Mouse (Mus musculus) embryonic facial prominence, embryonic 12.5 days (tissue): Measurements from ENCODE around the gene Gm10439. TPM values are rescaled to one million over a fixed set of nuclear protein-coding genes. Genes with fewer than 3 reads are reported as not detected.
"Not testable (repeated sequence)": the region's sequence is repeated elsewhere in the genome, so short reads cannot be mapped to it uniquely, and the experiment has no call there.

Experiments
- ATAC-seq: fragments of 200-750 bp; cut with Nextera tagmentation; 2 replicates; pipeline ENCODE4 v1.8.0; 2017; ENCODE audit not compliant: insufficient number of reproducible peaks, insufficient read depth, low FRiP score, low TSS enrichment
- H3K27ac ChIP-seq: fragments of 300-500 bp; sonication (generic); 2 replicates; pipeline ENCODE4 v1.5.1; 2016; ENCODE audit warnings: mild to moderate bottlenecking
- H3K27me3 ChIP-seq: fragments of 300-500 bp; sonication (generic); 2 replicates; pipeline ENCODE4 v1.6.1; 2016; ENCODE audit warnings: mild to moderate bottlenecking, moderate library complexity
- H3K36me3 ChIP-seq: fragments of 300-500 bp; sonication (generic); 2 replicates; pipeline ENCODE4 v1.6.1; 2016; ENCODE audit warnings: mild to moderate bottlenecking
- H3K4me1 ChIP-seq: fragments of 300-500 bp; sonication (generic); 2 replicates; pipeline ENCODE4 v1.6.1; 2016
- H3K4me2 ChIP-seq: fragments of 300-500 bp; sonication (generic); replicated peaks from 2 replicates; pipeline ENCODE4 v1.6.1; 2016; ENCODE audit warnings: mild to moderate bottlenecking, moderate library complexity
- H3K4me3 ChIP-seq: fragments of 300-500 bp; sonication (generic); 2 replicates; pipeline ENCODE4 v1.5.1; 2016; ENCODE audit warnings: mild to moderate bottlenecking
- H3K9ac ChIP-seq: fragments of 300-500 bp; sonication (generic); 2 replicates; pipeline ENCODE4 v1.6.1; 2016; ENCODE audit warnings: mild to moderate bottlenecking, moderate library complexity
- H3K9me3 ChIP-seq: fragments of 300-500 bp; sonication (generic); 2 replicates; pipeline ENCODE4 v1.6.1; 2016; ENCODE audit warnings: mild to moderate bottlenecking, moderate library complexity
- whole genome bisulfite sequencing: fragments of 180-500 bp; shearing (Covaris S2); methylation state at CpG from one replicate; pipeline ENCODE4 v1.1.7; 2016; 5-methylcytosine and 5-hydroxymethylcytosine counted together
- polyA plus RNA-seq: library from polyadenylated mRNA; unstranded; fragments of >200 nt; fragmentation: Nextera tagmentation; extraction: Ambion mirVana; gene quantifications from 2 replicates; pipeline ENCODE4 v1.2.1, GENCODE M21; 2016

The Gm10439 gene
- not detected in 2 replicates for polyA plus RNA-seq

DNA sequence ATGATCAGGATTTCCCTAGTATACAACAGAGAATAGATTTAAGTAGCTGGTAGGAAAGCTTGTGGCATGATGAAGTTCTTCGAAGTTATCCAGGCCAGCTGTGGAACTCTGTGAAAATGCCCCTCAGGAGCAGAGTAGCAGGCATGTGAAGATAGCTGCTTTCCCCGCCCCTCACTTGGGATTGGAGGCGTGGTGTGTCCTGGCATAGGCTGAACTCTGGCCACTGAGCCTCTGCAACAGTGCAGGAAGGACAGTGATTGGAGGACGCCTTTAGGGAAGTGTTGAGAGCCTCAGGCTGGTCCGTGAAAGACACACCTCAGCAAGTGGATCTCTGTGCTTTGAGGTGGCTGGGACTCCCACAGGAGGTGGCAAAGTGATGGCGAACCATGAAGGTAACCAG, at the start of gene Gm10439:
Gm10439 (plus strand) TSS at position 301 of the 400 bp plus-strand sequence.
- not testable (repeated sequence) for H3K4me1 ChIP-seq, H3K36me3 ChIP-seq, H3K9me3 ChIP-seq, H3K4me2 ChIP-seq, H3K27me3 ChIP-seq, H3K4me3 ChIP-seq, H3K9ac ChIP-seq, ATAC-seq, H3K27ac ChIP-seq
- WGBS = no CpG with 5 or more reads among the region's 6 CpGs

Other genes starting within 250 kb of the Gm10439 start
- gene Gm15085, start 147.0 kb upstream of the Gm10439 start, polyA plus RNA-seq = not detected in 2 replicates
- not detected in 2 replicates for gene Gm15097, start 189.9 kb downstream of the Gm10439 start, polyA plus RNA-seq